Mouse (Mus musculus): ENCODE results near the gene Myo16. TPM values are rescaled to one million over a fixed set of nuclear protein-coding genes. Genes with fewer than 3 reads are reported as not detected.
A peak's percentile ranks its signal among the peaks of the same experiment; 100 is the strongest.

Myo16 gene
- total RNA-seq, 2 experiments from 2014 or later: 1.1 to 1.3 TPM

- DNase-seq (ENCODE audit: low spot score in 2 of 2): no peak
These were observed 381.0 kb downstream of the Myo16 start for GRCm38 (mm10) chr8:10534619-10535286.

GRCm38 (mm10) chr8:10538319-10538718, 384.6 kb downstream of the Myo16 start:
- DNase-seq (ENCODE audit: low spot score in 2 of 2): no peak

DNA sequence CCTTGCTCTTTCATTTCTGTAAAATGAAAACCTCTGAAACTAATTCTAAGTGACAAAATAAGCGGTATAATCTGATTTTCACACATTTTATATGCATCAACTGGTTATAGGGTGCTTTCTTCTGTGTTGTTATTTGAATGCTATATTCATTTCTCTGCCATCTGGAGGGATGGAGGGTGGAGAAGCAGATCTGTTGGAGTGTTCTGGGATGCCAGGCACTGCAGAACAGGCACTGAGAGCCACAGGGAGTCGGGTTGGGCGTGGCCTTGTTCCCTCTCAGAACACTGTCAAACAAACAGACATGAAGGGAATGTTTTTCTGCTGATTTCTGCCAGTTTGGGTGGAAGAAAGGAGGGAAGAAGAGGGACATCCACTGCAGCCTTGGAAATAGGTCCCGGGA, 386.0 kb downstream of the Myo16 start:
- no peak for DNase-seq (ENCODE audit: low spot score in 2 of 2)

DNA sequence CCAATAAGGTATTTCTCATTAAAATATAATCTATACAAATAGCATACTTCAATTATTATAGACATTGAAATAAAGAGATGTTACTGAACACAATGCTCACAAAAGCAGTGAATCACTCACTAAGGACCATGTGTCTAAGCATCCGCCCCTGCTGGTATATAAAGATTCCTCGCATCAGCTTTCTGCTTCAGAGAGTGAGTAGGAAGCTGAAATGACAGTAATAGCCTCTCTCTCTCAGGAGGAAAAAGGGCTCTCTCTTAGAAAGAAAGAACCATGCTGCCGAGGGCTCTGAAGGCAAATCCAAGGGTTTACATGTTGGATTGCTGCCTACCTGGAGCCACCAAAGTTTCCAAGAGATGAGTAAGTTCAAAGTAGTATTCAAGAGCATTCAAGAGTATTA, 392.2 kb downstream of the Myo16 start:
- no peak for DNase-seq (ENCODE audit: low spot score in 2 of 2)

DNA sequence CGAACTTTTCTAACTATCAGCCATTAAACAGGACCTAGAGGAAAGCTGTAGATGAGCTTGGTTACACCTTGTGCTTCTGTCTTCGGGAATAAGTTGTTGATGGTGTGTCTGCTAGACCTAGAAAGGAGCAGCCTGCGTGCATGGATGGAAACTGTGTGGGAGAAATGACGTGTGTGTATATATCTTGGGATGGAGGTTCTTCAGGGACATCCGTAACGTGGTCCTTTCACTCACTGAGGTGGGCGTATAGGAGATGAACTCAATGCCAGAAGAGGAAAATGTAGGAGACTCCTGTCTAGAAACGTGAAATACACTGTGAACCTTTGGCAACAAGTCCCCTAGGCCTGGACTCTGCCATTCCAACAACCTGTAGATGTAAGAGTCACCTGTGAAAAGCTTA, 392.8 kb downstream of the Myo16 start:
- no peak for DNase-seq (ENCODE audit: low spot score in 2 of 2)

DNA sequence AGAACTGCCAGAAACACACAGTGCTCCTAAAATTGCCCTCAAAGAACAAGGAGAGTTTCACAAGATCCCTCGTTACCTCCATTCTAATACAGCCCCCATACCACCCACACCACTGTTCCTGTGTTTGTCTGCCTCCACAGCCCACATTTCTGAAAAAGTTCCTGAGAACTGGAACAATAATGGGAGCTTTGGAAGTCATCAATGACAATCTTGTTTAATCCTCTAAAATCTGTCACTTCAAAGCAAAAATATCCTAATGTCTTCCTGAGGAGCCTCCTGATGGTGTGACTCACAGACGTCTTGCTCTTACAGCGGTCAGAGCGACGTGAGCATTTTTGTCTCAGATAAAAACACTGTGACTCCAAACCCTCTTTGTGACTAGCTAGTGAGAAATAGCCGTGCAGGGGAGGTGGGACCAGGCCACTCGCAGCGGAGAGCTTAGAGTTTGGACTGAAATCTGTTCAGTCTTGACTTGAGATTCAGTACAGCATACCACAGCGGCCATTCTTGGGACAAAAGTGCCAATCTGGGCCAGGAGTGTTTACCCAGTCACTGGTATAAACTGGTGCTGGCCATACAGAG, 394.4 kb downstream of the Myo16 start:
- DNase-seq (ENCODE audit: low spot score in 2 of 2): no peak

DNA sequence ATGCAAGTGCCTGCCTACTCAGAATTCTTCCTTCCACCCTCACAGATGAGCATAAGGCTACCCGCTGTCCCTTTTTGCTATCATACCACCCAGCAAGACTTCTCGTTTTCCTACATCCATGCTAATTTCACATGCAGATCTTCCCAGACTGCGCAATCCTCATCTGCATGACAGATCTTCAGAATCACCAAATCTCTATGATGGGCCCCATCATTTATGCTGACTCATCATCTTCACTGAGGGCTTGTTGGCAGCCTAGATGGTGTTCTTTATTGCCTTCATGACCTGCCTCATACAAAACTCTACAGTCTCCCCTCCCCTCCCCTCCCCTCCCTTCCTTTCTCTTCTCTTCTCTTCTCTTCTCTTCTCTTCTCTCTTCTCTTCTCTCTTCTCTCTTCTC, 395.7 kb downstream of the Myo16 start:
- DNase-seq (ENCODE audit: low spot score in 2 of 2): no peak

GRCm38 (mm10) chr8:10557961-10558360, 404.2 kb downstream of the Myo16 start:
- DNase-seq (ENCODE audit: low spot score in 2 of 2): no peak

DNA sequence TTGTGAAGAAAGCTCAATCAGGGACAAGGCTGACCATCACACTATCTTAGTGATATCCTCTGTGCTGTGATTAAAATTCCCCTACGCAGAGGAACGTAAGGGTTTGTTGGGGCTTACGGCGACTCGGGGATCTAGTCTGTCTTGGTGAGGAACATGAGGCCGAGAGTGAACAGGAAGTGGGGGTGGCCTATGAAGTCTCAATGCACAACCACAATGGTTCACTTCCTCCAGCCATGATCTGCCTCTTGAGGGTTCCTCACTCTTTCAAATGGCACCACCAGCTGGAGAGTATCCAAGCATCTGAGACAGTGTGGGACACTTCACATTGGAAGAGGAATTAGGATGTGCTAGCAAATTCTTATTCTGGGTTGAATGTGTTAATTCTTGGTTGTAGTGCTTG, 405.8 kb downstream of the Myo16 start:
- DNase-seq (ENCODE audit: low spot score in 2 of 2): no peak

- DNase-seq (ENCODE audit: low spot score in 2 of 2): no peak
These were observed 407.9 kb downstream of the Myo16 start for GRCm38 (mm10) chr8:10561616-10562015.

DNA sequence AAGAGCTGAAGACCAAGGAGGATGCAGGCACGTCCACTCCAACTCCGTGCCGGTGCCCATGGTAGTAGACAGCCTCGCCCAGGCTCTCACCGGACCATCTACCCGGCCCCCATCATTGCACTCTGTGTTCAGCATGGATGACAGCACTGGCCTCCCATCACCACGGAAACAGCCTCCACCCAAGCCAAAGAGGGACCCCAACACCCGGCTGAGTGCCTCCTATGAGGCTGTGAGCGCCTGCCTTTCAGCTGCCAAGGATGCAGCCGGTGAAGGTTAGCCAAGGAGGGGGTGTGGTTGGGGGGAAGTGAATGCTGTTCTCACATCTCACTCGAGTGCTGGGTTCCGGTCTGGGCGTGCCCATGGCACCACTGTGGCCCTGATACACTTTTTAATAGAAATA, 408.3 kb downstream of the Myo16 start:
- no peak for DNase-seq (ENCODE audit: low spot score in 2 of 2)

GRCm38 (mm10) chr8:10562636-10563035, 408.9 kb downstream of the Myo16 start:
- DNase-seq (ENCODE audit: low spot score in 2 of 2): no peak

DNA sequence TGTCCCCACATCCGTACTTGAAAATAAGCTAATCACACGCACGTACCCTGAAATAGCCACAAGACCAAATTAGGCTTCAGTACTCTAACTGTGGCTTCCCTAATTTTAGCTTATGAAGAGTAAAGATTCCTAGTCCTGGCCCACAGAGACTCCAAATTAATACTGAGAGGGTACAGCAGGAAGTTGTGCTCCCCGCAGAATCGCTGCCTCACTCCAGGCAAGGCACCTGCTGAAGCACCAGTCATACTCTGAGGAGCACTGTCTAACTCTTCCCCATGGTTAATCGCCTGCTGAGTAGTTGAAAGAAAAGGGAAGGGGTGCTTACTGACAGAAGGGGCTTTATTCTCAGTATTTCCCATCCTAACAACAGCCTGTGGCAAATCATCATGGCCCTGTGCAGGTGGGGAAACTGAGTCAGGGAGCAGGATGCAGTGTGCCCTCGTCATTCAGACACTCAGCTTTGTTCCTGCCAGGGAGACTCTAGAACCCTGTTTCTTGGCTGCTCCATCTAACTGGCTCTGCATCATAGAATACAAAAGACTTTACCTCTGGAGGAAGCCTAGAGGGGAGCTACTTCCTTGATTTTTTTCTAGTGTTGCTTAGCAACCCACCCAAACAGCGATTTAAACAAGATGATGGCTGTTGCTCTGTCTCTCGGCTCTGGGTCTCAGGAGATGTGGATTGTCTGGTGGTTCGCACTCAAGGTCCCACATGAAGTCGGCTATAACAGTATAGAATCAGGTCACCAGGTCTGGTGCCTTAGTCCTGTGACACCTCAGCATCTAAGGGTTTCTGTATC, 411.7 kb downstream of the Myo16 start:
- DNase-seq (ENCODE audit: low spot score in 2 of 2): no peak

DNA sequence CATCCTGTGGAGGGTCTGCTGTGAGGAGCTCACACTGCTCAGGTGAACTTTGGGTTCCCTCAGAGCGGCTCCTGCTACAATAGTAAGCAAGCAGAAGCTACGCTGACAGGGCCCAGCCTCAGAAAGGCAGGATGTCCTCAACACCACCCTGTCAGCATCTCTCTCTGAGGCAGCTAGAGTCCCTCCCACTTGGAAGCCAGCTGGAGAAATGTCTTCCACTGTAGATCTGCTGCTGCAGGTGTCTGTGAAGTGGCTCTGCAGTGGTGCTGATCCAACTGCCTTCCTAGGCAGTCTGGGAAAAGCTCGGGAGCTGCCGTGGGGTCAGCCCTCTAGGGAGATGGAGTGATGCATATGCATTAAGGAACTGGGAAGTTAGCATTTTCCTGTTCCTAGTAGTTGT, 414.7 kb downstream of the Myo16 start:
- no peak for DNase-seq (ENCODE audit: low spot score in 2 of 2)

- DNase-seq (ENCODE audit: low spot score in 2 of 2): peak; percentile 56 to 60
These were observed 420.4 kb downstream of the Myo16 start for GRCm38 (mm10) chr8:10574096-10574495.

GRCm38 (mm10) chr8:10575244-10575643, 421.5 kb downstream of the Myo16 start:
- DNase-seq (ENCODE audit: low spot score in 2 of 2): no peak

DNA sequence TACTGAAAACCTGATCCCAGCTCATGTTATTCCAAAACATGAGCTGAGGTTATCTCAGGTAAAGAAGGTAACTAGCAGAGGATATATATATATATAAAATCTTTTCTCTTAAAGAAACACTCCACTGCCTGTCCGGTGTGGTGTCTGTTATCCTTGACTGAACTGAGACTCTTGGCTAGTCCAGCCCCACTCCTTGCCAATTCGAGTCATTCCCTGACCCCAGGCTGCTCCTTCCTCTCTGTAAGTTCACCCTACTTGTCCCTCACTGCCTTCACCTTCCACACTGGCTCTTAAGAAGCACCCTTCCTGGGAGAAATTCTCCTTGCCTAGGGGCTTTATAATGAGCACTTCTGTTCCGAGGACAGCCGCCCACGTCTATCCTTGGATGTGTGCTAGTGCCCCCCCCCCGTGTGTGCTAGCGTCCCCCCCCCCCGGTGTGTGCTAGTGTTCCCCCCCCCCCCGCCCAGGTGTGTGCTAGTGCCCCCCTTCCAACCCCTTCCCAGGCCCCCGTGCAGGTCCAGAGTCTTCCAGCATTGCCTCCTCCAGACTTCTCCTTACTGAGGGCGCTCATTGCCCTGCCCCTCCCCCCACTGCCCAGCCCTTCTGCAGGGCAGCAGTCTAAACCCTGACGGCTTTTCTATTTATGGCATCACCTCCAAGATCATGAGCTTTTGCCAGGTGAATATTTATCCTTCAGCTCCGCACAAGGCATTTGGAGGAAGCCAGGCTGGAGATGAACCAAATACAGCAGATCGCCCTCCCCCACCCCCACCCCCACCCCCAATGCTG, 433.4 kb downstream of the Myo16 start:
- DNase-seq (ENCODE audit: low spot score in 2 of 2): no peak

DNA sequence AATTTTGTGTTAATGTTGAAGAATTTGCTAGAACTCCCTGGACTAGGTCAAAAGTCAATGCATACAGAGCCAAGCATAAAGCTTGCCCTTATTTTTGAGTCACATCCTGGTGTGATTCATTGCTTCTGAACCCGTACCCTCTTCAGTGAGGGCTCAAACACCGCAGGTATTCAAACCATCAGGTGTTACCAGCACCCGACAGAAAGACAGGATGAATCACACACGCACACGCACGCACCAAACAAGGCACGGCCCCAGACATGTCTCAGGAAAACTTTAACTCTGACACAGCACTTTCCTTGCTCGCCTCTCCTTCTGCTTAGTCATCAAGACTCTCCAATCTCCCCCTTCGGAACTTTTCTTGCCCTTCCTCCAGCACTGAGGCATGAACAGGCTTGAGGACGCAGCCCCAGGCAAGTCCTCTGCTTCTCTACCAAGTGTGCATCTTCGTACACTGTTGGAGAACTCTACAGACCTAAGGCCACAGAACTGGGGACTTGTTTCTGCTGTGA, 435.8 kb downstream of the Myo16 start:
- no peak for DNase-seq (ENCODE audit: low spot score in 2 of 2)

- no peak for DNase-seq (ENCODE audit: low spot score in 2 of 2)
These were observed 439.2 kb downstream of the Myo16 start for GRCm38 (mm10) chr8:10592917-10593316.

DNA sequence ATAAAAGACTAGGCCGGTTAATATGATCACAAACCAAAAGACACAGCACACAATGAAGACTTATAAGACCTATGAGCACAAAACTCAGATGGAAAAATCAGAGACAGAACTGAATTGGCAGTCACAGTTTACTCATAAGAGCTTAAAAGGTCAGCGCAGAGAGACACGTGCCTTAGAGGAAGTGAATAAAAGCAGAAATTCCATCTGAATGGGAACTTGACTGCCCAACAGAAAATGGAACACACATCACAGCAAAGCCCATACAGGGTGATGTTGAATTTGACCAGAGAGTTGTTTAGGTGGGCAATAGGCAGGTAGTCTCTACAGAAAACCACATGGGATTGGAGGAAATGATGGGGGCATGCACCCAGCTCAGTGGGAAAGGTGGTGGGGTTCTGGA, 442.6 kb downstream of the Myo16 start:
- DNase-seq (ENCODE audit: low spot score in 2 of 2): no peak

DNA sequence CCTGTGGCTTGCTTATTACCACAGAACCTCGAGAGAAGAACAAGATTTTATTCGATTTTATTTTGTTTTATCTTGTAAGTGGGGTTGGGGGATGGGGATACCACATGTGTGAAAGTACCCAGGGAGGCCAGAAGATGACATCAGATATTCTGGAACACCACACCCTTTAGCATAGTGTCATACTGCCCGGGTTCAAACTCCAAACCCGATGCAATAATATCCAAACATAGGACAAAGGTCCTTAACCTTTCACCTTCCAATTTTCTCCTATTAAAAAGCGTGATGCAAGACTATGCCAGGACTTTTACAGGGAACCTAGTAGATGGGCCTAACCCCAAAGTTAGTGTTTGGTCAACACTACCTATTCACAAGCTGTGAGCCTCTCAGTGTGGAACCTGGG, 443.9 kb downstream of the Myo16 start:
- no peak for DNase-seq (ENCODE audit: low spot score in 2 of 2)

Data from adrenal gland, postnatal 4 days (tissue).